ENCODE assay signal across 24 mouse cellular contexts in genomic region chr15:85414620-85415019, GRCm38 (mm10).
"Had no signal": no experiment of that assay in that cellular context is flagged by ENCODE, and none has a peak within 500 bp of the region (broad histone marks: within the 10 kb centered on the region; RNA-seq: fewer than 3 reads in every experiment).

No protein-coding gene starts in this region.

- H3K4me1 ChIP-seq: hindbrain, embryonic 10.5 days; hindbrain, embryonic 12.5 days; intestine, embryonic 15.5 days had no signal

- H3K4me2 ChIP-seq: heart, embryonic 12.5 days; hindbrain, embryonic 12.5 days; hindbrain, embryonic 14.5 days; intestine, embryonic 15.5 days; limb, embryonic 13.5 days; limb, embryonic 15.5 days; liver, embryonic 12.5 days had no signal

- DNase-seq: gastrocnemius, adult 2 months; gastrocnemius, postnatal 10 days; gastrocnemius, postnatal 25 days; heart, postnatal 10 days; heart, postnatal 4 days; kidney, adult 18-20 months; kidney, adult 8-10 months; kidney, postnatal 14 days; kidney, postnatal 36 days; layer of hippocampus, adult 9-11 months; layer of hippocampus, postnatal 36 days; left cerebral cortex, postnatal 4 days had no signal

- H3K9me3 ChIP-seq: heart, embryonic 10.5 days; heart, embryonic 12.5 days; hindbrain, embryonic 10.5 days; hindbrain, embryonic 12.5 days; intestine, embryonic 15.5 days; limb, embryonic 13.5 days; limb, embryonic 15.5 days; liver, embryonic 12.5 days had no signal

- H3K27me3 ChIP-seq: heart, embryonic 12.5 days; hindbrain, embryonic 12.5 days; intestine, embryonic 15.5 days; limb, embryonic 13.5 days; limb, embryonic 15.5 days; liver, embryonic 12.5 days had no signal

- H3K4me3 ChIP-seq: gastrocnemius, adult 2 months; heart, embryonic 10.5 days; heart, embryonic 12.5 days; hindbrain, embryonic 10.5 days; hindbrain, embryonic 12.5 days; intestine, embryonic 15.5 days; limb, embryonic 13.5 days; limb, embryonic 15.5 days; liver, embryonic 12.5 days had no signal

- H3K9ac ChIP-seq: heart, embryonic 12.5 days; hindbrain, embryonic 12.5 days; hindbrain, embryonic 14.5 days; intestine, embryonic 15.5 days; limb, embryonic 13.5 days; limb, embryonic 15.5 days; liver, embryonic 12.5 days had no signal

- H3K27ac ChIP-seq: gastrocnemius, adult 2 months; heart, embryonic 10.5 days; hindbrain, embryonic 10.5 days; hindbrain, embryonic 12.5 days; hindbrain, embryonic 14.5 days; intestine, embryonic 15.5 days; limb, embryonic 13.5 days; limb, embryonic 15.5 days; liver, embryonic 12.5 days had no signal

- ATAC-seq: hindbrain, embryonic 16.5 days; inflammation-experienced regulatory T-cells, adult 6 months; intestine, embryonic 15.5 days; intestine, postnatal 0 days; liver, embryonic 12.5 days had no signal
